In genomic region chr3:105825501-105826161, GRCm38 (mm10) we compare ENCODE assay signal across 9 mouse cellular contexts. TPM values are rescaled to one million over a fixed set of nuclear protein-coding genes. Genes with fewer than 3 reads are reported as not detected.
DNase-seq lines count a peak whose midpoint lies in the region.
"Had no signal": no experiment of that assay in that cellular context is flagged by ENCODE, and none has a peak within 500 bp of the region (broad histone marks: within the 10 kb centered on the region; RNA-seq: fewer than 3 reads in every experiment).

No protein-coding gene starts in this region.

- H3K9me3 ChIP-seq in megakaryocyte, embryonic 14.5 days, result no peaks in the 10 kb centered on the region
- H3K9me3 ChIP-seq: neural tube, embryonic 12.5 days had no signal

- H3K36me3 ChIP-seq in megakaryocyte, embryonic 14.5 days (replicated peaks; ENCODE audit: low read length), result no peaks in the 10 kb centered on the region
- H3K36me3 ChIP-seq: neural tube, embryonic 12.5 days had no signal

- H3K4me3 ChIP-seq in megakaryocyte, embryonic 14.5 days (replicated peaks), result peak overlapping the region; percentile 4
- H3K4me3 ChIP-seq: neural tube, embryonic 12.5 days had no signal

- H3K27me3 ChIP-seq in megakaryocyte, embryonic 14.5 days (replicated peaks), result no peaks in the 10 kb centered on the region
- H3K27me3 ChIP-seq: neural tube, embryonic 12.5 days had no signal

- peaks cover 59% of the 10 kb centered on the region for H3K4me1 ChIP-seq in megakaryocyte, embryonic 14.5 days
- H3K4me1 ChIP-seq: neural tube, embryonic 12.5 days had no signal

- DNase-seq in urinary bladder, adult 18-20 months (ENCODE audit: low spot score in 2 of 2), result peak; percentile 31 to 56
- DNase-seq in urinary bladder, adult 2 months (ENCODE audit: low spot score), result no peak
- DNase-seq in gastrocnemius, postnatal 25 days, result peak; percentile 78
- peak; percentile 57 for DNase-seq in kidney, adult 9 months
- DNase-seq in cerebellum, adult 9-10 months, result no peak
- DNase-seq in cerebellum, adult 18-20 months, result no peak
- no peak for DNase-seq in layer of hippocampus, adult 8-10 months (ENCODE audit: low spot score in 2 of 2)

RNA-seq across cellular contexts. Expression of gene Rap1a, which starts 24.5 kb away (rescaled TPM):
- 91.4 and 106 TPM in 2 replicates for polyA plus RNA-seq in urinary bladder, adult 2 months (2012; rRNA removed)
- total RNA-seq in gastrocnemius, postnatal 25 days (2021), result 10 to 100 TPM; 77.6 to 84.2 TPM
- polyA plus RNA-seq in megakaryocyte, embryonic 14.5 days (2012; ENCODE audit: insufficient read depth, low replicate concordance), result 3.2 and 38.3 TPM in 2 replicates
- 100 to 1,000 TPM in 1 of 4 experiments, 10 to 100 TPM in 3; 80.2 to 101 (median 89.7) TPM for total RNA-seq in layer of hippocampus, adult 8-10 months (2022)

RNA-seq across cellular contexts. Expression of gene Adora3, which starts 45.0 kb away (rescaled TPM):
- polyA plus RNA-seq in urinary bladder, adult 2 months (2012; rRNA removed), result 0.41 and 0.53 TPM in 2 replicates
- under 1 TPM in 1 of 2 experiments, not detected in 1; 0.21 TPM for total RNA-seq in gastrocnemius, postnatal 25 days (2021)
- polyA plus RNA-seq in megakaryocyte, embryonic 14.5 days (2012; ENCODE audit: insufficient read depth, low replicate concordance), result 0.19 TPM in 1 of 2 replicates, not detected in the other
- 1 to 10 TPM in 3 of 4 experiments, under 1 TPM in 1; 0.89 to 3.8 (median 2.5) TPM for total RNA-seq in layer of hippocampus, adult 8-10 months (2022)
- polyA plus RNA-seq: neural tube, embryonic 12.5 days had no signal

RNA-seq across cellular contexts. Expression of gene Tmigd3, which starts 45.1 kb away (rescaled TPM):
- 0.13 and 0.14 TPM in 2 replicates for polyA plus RNA-seq in urinary bladder, adult 2 months (2012; rRNA removed)
- total RNA-seq in gastrocnemius, postnatal 25 days (2021), result not detected
- polyA plus RNA-seq in megakaryocyte, embryonic 14.5 days (2012; ENCODE audit: insufficient read depth, low replicate concordance), result not detected in 2 replicates
- under 1 TPM; 0.41 to 0.78 (median 0.63) TPM for total RNA-seq in layer of hippocampus, adult 8-10 months (2022)
- polyA plus RNA-seq: neural tube, embryonic 12.5 days had no signal

Comparison
In these comparisons a context has a peak if more than half of its experiments do, and no peak if none do; other contexts are left out.
1. DNase-seq: peak in urinary bladder, adult 18-20 months (2 of 2), gastrocnemius, postnatal 25 days (single experiment) and kidney, adult 9 months (single experiment); none in urinary bladder, adult 2 months (single experiment), cerebellum, adult 9-10 months (single experiment), cerebellum, adult 18-20 months (0 of 2) and layer of hippocampus, adult 8-10 months (0 of 2).